Comparison of ENCODE assay signal across 8 mouse cellular contexts in genomic region chr10:29533846-29534829, GRCm38 (mm10). TPM values are rescaled to one million over a fixed set of nuclear protein-coding genes. Genes with fewer than 3 reads are reported as not detected.
DNase-seq lines count a peak whose midpoint lies in the region; ATAC-seq and TF ChIP-seq lines count a peak whose summit lies in the region.

No protein-coding gene starts in this region.

- no peaks in the 10 kb centered on the region for H3K79me2 ChIP-seq in CH12.LX (replicated peaks; ENCODE audit: control insufficient read depth, extremely low read depth, insufficient read depth, poor library complexity, severe bottlenecking)

- peak overlapping the region; percentile 57 for H3K4me2 ChIP-seq in CH12.LX (ENCODE audit: insufficient read depth, low read depth, poor library complexity, severe bottlenecking)
- peak overlapping the region; percentile 100 for H3K4me2 ChIP-seq in hindbrain, embryonic 15.5 days
- H3K4me2 ChIP-seq in limb, embryonic 14.5 days (replicated peaks; ENCODE audit: low read depth, low read length, severe bottlenecking): peak overlapping the region; percentile 85

- DNase-seq in cerebellum, adult 2 months: peak; percentile 12 to 23
- DNase-seq in cerebellum, adult 8-10 months: no peak
- DNase-seq in CH12.LX (ENCODE audit: extremely low read depth): no peak
- DNase-seq in embryo, embryonic 10.5 days (ENCODE audit: low spot score): peak; percentile 67
- peak; percentile 31 for DNase-seq in limb, embryonic 14.5 days (ENCODE audit: low spot score)
- DNase-seq in retina, embryonic 14.5 days (ENCODE audit: low spot score): peak; percentile 43
- no peak for DNase-seq in urinary bladder, postnatal 14 days (ENCODE audit: low spot score)

- no peak overlapping the region for H3K27ac ChIP-seq in cerebellum, adult 2 months (ENCODE audit: insufficient read depth, low read length)
- no peak overlapping the region for H3K27ac ChIP-seq in CH12.LX (ENCODE audit: insufficient read depth, low read depth)
- no peak overlapping the region for H3K27ac ChIP-seq in hindbrain, embryonic 15.5 days (replicated peaks)
- H3K27ac ChIP-seq in limb, embryonic 14.5 days (replicated peaks; ENCODE audit: low read depth, low read length): peak overlapping the region; percentile 61

- dilution Hi-C loops in CH12.LX (cut with MboI; ENCODE audit: extremely low pct_ligation_motif_present, extremely low pct_unique_long_range_greater_than_20kb, low sequenced_read_pairs): no loop called here

- TF ChIP-seq RAD21 in CH12.LX (IDR thresholded peaks at IDR 0.05; ENCODE audit: low read depth, low read length): no peak

- H3K4me3 ChIP-seq in cerebellum, adult 2 months (replicated peaks; ENCODE audit: insufficient read depth, low read depth, low read length): peak overlapping the region; percentile 52
- H3K4me3 ChIP-seq in CH12.LX (replicated peaks in 1 of 3; ENCODE audit: low read depth in 2 of 3, low read length in 2 of 3, poor library complexity in 1 of 3): no peak overlapping the region
- H3K4me3 ChIP-seq in hindbrain, embryonic 15.5 days: peak overlapping the region; percentile 80
- H3K4me3 ChIP-seq in limb, embryonic 14.5 days (replicated peaks; ENCODE audit: low read length): peak overlapping the region; percentile 69

- H3K36me3 ChIP-seq in CH12.LX (replicated peaks in 1 of 2; ENCODE audit: control insufficient read depth in 1 of 2, insufficient read depth in 1 of 2, low read length in 1 of 2): no peaks in the 10 kb centered on the region
- no peaks in the 10 kb centered on the region for H3K36me3 ChIP-seq in hindbrain, embryonic 15.5 days
- no peaks in the 10 kb centered on the region for H3K36me3 ChIP-seq in limb, embryonic 14.5 days (ENCODE audit: control insufficient read depth, insufficient read depth, low read length)

- ATAC-seq in hindbrain, embryonic 15.5 days (ENCODE audit: low FRiP score, low read depth): peak; percentile 36; the same call in 1 of the 2 replicates
- no peak for ATAC-seq in limb, embryonic 14.5 days (ENCODE audit: low FRiP score, low read depth)

- H3K27me3 ChIP-seq in cerebellum, adult 2 months (ENCODE audit: control insufficient read depth, insufficient read depth, low read length): no peaks in the 10 kb centered on the region
- no peaks in the 10 kb centered on the region for H3K27me3 ChIP-seq in CH12.LX (replicated peaks)
- peaks cover 20% of the 10 kb centered on the region for H3K27me3 ChIP-seq in hindbrain, embryonic 15.5 days
- no peaks in the 10 kb centered on the region; the same call in 1 of the 2 replicates for H3K27me3 ChIP-seq in limb, embryonic 14.5 days (ENCODE audit: control insufficient read depth, insufficient read depth, low read length)

- no peak overlapping the region for H3K9ac ChIP-seq in CH12.LX (ENCODE audit: insufficient read depth, low read depth)
- H3K9ac ChIP-seq in hindbrain, embryonic 15.5 days: 0 out of 2 replicates have a peak overlapping the region, but pooled peaks have one; percentile 22
- H3K9ac ChIP-seq in limb, embryonic 14.5 days (ENCODE audit: low read depth, low read length, severe bottlenecking): peak overlapping the region; percentile 65

- no peak for TF ChIP-seq CTCF in cerebellum, adult 2 months (IDR thresholded peaks at IDR 0.05; ENCODE audit: borderline replicate concordance, insufficient read depth, low read depth, low read length)
- TF ChIP-seq CTCF in CH12.LX (conservative IDR thresholded peaks at IDR 0.05 in 1 of 2, IDR thresholded peaks at IDR 0.05 in 1 of 2; ENCODE audit: low read depth in 2 of 2, low read length in 2 of 2): no peak

- TF ChIP-seq EP300 in CH12.LX (IDR thresholded peaks at IDR 0.05; ENCODE audit: low read length): no peak

- in situ Hi-C loops in CH12.LX (cut with MboI; ENCODE audit: low pct_ligation_motif_present, low pct_unique_long_range_greater_than_20kb, low sequenced_read_pairs): no loop called here

- no peaks in the 10 kb centered on the region for H3K4me1 ChIP-seq in cerebellum, adult 2 months (ENCODE audit: control insufficient read depth, insufficient read depth, low read length)
- H3K4me1 ChIP-seq in CH12.LX (ENCODE audit: control insufficient read depth in 1 of 2, insufficient read depth in 2 of 2): no peaks in the 10 kb centered on the region
- H3K4me1 ChIP-seq in hindbrain, embryonic 15.5 days (replicated peaks): peaks cover 23% of the 10 kb centered on the region
- H3K4me1 ChIP-seq in limb, embryonic 14.5 days (ENCODE audit: control insufficient read depth, insufficient read depth, low read length): peaks cover 7% of the 10 kb centered on the region

- no peak for TF ChIP-seq POLR2A in cerebellum, adult 2 months (IDR thresholded peaks at IDR 0.05; ENCODE audit: borderline replicate concordance, insufficient read depth, low read length)
- TF ChIP-seq POLR2A in CH12.LX (IDR thresholded peaks at IDR 0.05; ENCODE audit: low read depth, low read length): no peak
- TF ChIP-seq POLR2A in limb, embryonic 14.5 days (IDR thresholded peaks at IDR 0.05; ENCODE audit: borderline replicate concordance, extremely low read depth, insufficient read depth, insufficient read length): no peak

- H3K9me3 ChIP-seq in CH12.LX (replicated peaks; ENCODE audit: low read length): no peaks in the 10 kb centered on the region
- no peaks in the 10 kb centered on the region for H3K9me3 ChIP-seq in hindbrain, embryonic 15.5 days
- H3K9me3 ChIP-seq in limb, embryonic 14.5 days (ENCODE audit: control insufficient read depth, low read length): no peaks in the 10 kb centered on the region

- WGBS in cerebellum, adult 2 months: 2% methylated on average over 24 of the region's 24 CpGs
- WGBS in hindbrain, embryonic 15.5 days: under 1% methylated on average over 24 of the region's 24 CpGs
- under 1% methylated on average over 24 of the region's 24 CpGs for WGBS in limb, embryonic 14.5 days

TF ChIP-seq in CH12.LX, 34 proteins besides CTCF, POLR2A, EP300 and RAD21:
- TF ChIP-seq IRF4 (IDR thresholded peaks at IDR 0.05; ENCODE audit: low read depth, low read length): no peak
- TF ChIP-seq MEF2A (IDR thresholded peaks at IDR 0.05; ENCODE audit: borderline replicate concordance, low read depth, low read length): no peak
- no peak for TF ChIP-seq MAFK (IDR thresholded peaks at IDR 0.05; ENCODE audit: insufficient replicate concordance, low read length)

RNA-seq across cellular contexts. Expression of gene Rspo3, which starts 1.5 kb away (rescaled TPM):
- 2.3 and 2.7 TPM in 2 replicates for polyA plus RNA-seq in cerebellum, adult 2 months (2012; rRNA removed)
- total RNA-seq in CH12.LX (2012; rRNA removed) (not detected in 2 replicates), CH12.LX (2014; rRNA removed) (not detected in 2 replicates)
- polyA plus RNA-seq in CH12.LX (2012; ENCODE audit: insufficient read length, low read depth): not detected in 2 replicates
- 2.0 and 2.2 TPM in 2 replicates for polyA plus RNA-seq in hindbrain, embryonic 15.5 days (2015; fragmentation: Nextera tagmentation; extraction: Ambion mirVana)
- 9.5 and 9.7 TPM in 2 replicates for polyA plus RNA-seq in limb, embryonic 14.5 days (2012; rRNA removed)
- 21.0 and 23.5 TPM in 2 replicates for polyA plus RNA-seq in limb, embryonic 14.5 days (2014; fragmentation: Nextera tagmentation; extraction: Ambion mirVana)

Comparison
In these comparisons a context has a peak if more than half of its experiments do, and no peak if none do; other contexts are left out.
1. DNase-seq: peak in cerebellum, adult 2 months (2 of 2), embryo, embryonic 10.5 days (single experiment), limb, embryonic 14.5 days (single experiment) and retina, embryonic 14.5 days (single experiment); none in cerebellum, adult 8-10 months (single experiment), CH12.LX (single experiment) and urinary bladder, postnatal 14 days (single experiment).
2. H3K4me3 ChIP-seq: peak in cerebellum, adult 2 months (single experiment), hindbrain, embryonic 15.5 days (single experiment) and limb, embryonic 14.5 days (single experiment); none in CH12.LX (0 of 3).
3. Peak in every context shown above with its lines, with median percentiles within 50 percentile points of each other: H3K4me2 ChIP-seq.